Mouse (Mus musculus): ENCODE measurements at regions not wholly inside any gene's neighbourhood (a gene's known extent, or its start where the extent isn't known, plus 50 kb on each side); places are given as distances from the start of the nearest gene placed in this dataset.

DNA sequence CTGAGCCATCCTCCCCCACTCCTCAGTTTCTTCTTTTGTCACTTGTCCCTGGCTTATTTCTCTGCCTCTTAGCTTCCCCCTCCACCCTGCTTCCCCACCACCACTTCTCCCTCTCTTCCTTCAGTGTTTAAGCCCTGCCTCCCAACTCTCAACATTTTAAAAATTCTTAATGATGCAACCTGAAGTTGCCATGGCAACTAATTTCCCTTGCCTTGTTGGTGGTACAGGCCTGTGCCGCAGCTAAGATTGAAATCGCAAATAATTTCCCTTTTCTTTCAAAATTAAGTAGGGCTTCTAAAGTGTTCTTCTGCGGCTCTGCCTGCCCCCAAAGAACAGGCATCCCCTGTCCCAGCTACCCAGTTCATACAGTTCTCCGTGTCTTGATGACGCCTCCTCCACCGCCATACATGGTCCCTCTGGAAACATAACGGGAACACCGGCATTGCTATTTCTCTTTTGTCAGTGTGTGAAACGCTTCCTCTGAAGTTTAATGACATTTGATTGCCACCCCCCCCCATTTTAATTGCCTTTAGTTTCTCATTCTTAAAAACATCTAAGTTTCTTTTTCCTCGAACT is 92.6 kb upstream of the Vrk1 start:
- no peaks in the 10 kb centered on the region for H3K9me3 ChIP-seq (ENCODE audit: control insufficient read depth, low read length)
- no peak overlapping the region for H3K4me3 ChIP-seq (ENCODE audit: control insufficient read depth in 1 of 2, insufficient read depth in 1 of 2, low read depth in 1 of 2, low read length in 2 of 2)
- no peak overlapping the region for H3K27ac ChIP-seq (replicated peaks in 1 of 2; ENCODE audit: control insufficient read depth in 1 of 2, insufficient read depth in 1 of 2, low read depth in 2 of 2, low read length in 2 of 2)
- no peak overlapping the region for H3K9ac ChIP-seq (ENCODE audit: low read length)
- no peaks in the 10 kb centered on the region for H3K36me3 ChIP-seq (ENCODE audit: control insufficient read depth, insufficient read depth, low read length)
- H3K4me1 ChIP-seq (ENCODE audit: control insufficient read depth in 2 of 2, insufficient read depth in 2 of 2, low read length in 2 of 2): no peaks in the 10 kb centered on the region; a peak in 1 of 4 replicates
- WGBS: 91% methylated on average over 10 of the region's 10 CpGs
- H3K27me3 ChIP-seq (ENCODE audit: control insufficient read depth, insufficient read depth, low read length): no peaks in the 10 kb centered on the region
- no peak for ATAC-seq (ENCODE audit: insufficient number of reproducible peaks, insufficient read depth, low FRiP score, low read depth)
- H3K4me2 ChIP-seq (ENCODE audit: low read length): no peak overlapping the region

DNA sequence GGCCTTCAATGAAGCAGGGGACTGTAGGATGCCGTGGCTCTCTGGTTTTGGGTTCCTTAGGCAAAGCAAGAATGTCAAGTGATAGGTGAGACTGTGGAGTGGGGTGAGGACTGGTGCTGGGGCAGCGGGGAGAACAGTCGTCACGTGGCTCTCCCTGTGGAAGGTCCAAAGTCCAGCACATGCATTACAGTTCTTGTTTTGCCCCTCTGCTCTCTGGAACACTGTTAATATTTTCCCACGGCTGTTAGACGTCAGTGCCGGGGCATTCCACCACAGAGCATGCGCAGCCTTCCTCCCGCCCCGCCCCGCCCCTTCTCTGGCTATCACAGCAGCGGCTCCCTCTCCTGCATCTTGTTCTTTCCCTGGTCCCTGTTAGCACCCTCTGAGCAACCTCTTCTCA is 91.3 kb upstream of the Vrk1 start:
- no peaks in the 10 kb centered on the region for H3K4me1 ChIP-seq (ENCODE audit: control insufficient read depth in 2 of 2, insufficient read depth in 2 of 2, low read length in 2 of 2)
- no peak for ATAC-seq (ENCODE audit: insufficient number of reproducible peaks, insufficient read depth, low FRiP score, low read depth)
- H3K4me2 ChIP-seq (ENCODE audit: low read length): no peak overlapping the region
- no peaks in the 10 kb centered on the region for H3K36me3 ChIP-seq (ENCODE audit: control insufficient read depth, insufficient read depth, low read length)
- no peak overlapping the region for H3K9ac ChIP-seq (ENCODE audit: low read length)
- no peaks in the 10 kb centered on the region for H3K27me3 ChIP-seq (ENCODE audit: control insufficient read depth, insufficient read depth, low read length)
- 70% methylated on average over 12 of the region's 12 CpGs for WGBS
- no peaks in the 10 kb centered on the region for H3K9me3 ChIP-seq (ENCODE audit: control insufficient read depth, low read length)
- H3K27ac ChIP-seq (replicated peaks in 1 of 2; ENCODE audit: control insufficient read depth in 1 of 2, insufficient read depth in 1 of 2, low read depth in 2 of 2, low read length in 2 of 2): no peak overlapping the region
- H3K4me3 ChIP-seq (ENCODE audit: control insufficient read depth in 1 of 2, insufficient read depth in 1 of 2, low read depth in 1 of 2, low read length in 2 of 2): no peak overlapping the region

DNA sequence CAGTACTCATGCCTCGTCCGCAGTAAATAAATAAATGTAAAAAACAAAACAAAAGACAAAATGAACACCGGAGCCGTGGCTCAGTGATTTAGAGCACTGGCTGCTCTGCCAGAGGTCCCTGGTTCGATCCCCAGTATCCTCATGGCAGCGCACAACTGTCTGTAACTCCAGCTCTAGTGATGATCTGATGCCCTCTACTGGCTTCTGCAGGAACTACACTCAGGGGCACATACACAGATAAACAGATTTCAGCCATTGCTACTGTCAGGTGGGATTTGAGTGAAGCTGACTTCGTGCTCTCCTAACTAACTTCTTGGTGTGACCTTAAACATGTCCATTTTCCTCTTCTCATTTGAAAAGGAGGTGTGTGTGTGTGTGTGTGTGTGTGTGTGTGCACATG is 82.8 kb upstream of the Vrk1 start:
- H3K27me3 ChIP-seq (ENCODE audit: control insufficient read depth, insufficient read depth, low read length): no peaks in the 10 kb centered on the region
- H3K4me3 ChIP-seq (ENCODE audit: control insufficient read depth in 1 of 2, insufficient read depth in 1 of 2, low read depth in 1 of 2, low read length in 2 of 2): no peak overlapping the region
- WGBS: 91% methylated on average over 7 of the region's 7 CpGs
- H3K4me2 ChIP-seq (ENCODE audit: low read length): no peak overlapping the region
- no peak overlapping the region for H3K27ac ChIP-seq (replicated peaks in 1 of 2; ENCODE audit: control insufficient read depth in 1 of 2, insufficient read depth in 1 of 2, low read depth in 2 of 2, low read length in 2 of 2)
- no peaks in the 10 kb centered on the region for H3K4me1 ChIP-seq (ENCODE audit: control insufficient read depth in 2 of 2, insufficient read depth in 2 of 2, low read length in 2 of 2)
- no peak for ATAC-seq (ENCODE audit: insufficient number of reproducible peaks, insufficient read depth, low FRiP score, low read depth)
- H3K9ac ChIP-seq (ENCODE audit: low read length): no peak overlapping the region
- no peaks in the 10 kb centered on the region for H3K36me3 ChIP-seq (ENCODE audit: control insufficient read depth, insufficient read depth, low read length)
- peaks cover 4% of the 10 kb centered on the region for H3K9me3 ChIP-seq (ENCODE audit: control insufficient read depth, low read length)

- Histone ChIP-seq H3K27me3 (ENCODE audit: control insufficient read depth, insufficient read depth, low read length) (no peaks in the 10 kb centered on the region), H3K4me3 (ENCODE audit: control insufficient read depth in 1 of 2, insufficient read depth in 1 of 2, low read depth in 1 of 2, low read length in 2 of 2) (no peak overlapping the region), H3K4me1 (ENCODE audit: control insufficient read depth in 2 of 2, insufficient read depth in 2 of 2, low read length in 2 of 2) (no peaks in the 10 kb centered on the region), H3K4me2 (ENCODE audit: low read length) (no peak overlapping the region), H3K36me3 (ENCODE audit: control insufficient read depth, insufficient read depth, low read length) (no peaks in the 10 kb centered on the region), H3K9me3 (ENCODE audit: control insufficient read depth, low read length) (peaks cover 8% of the 10 kb centered on the region), H3K9ac (ENCODE audit: low read length) (no peak overlapping the region), H3K27ac (replicated peaks in 1 of 2; ENCODE audit: control insufficient read depth in 1 of 2, insufficient read depth in 1 of 2, low read depth in 2 of 2, low read length in 2 of 2) (no peak overlapping the region)
- no peak for ATAC-seq (ENCODE audit: insufficient number of reproducible peaks, insufficient read depth, low FRiP score, low read depth)
- WGBS: 36% methylated on average over 12 of the region's 12 CpGs
Measured at GRCm38 (mm10) chr12:105929456-105929921, 80.5 kb upstream of the Vrk1 start.

- Histone ChIP-seq H3K4me3 (ENCODE audit: control insufficient read depth in 1 of 2, insufficient read depth in 1 of 2, low read depth in 1 of 2, low read length in 2 of 2) (peak overlapping the region; percentile 23 to 31; a peak in 3 of 4 replicates), H3K4me1 (ENCODE audit: control insufficient read depth in 2 of 2, insufficient read depth in 2 of 2, low read length in 2 of 2) (no peaks in the 10 kb centered on the region; a peak in 1 of 4 replicates), H3K9me3 (ENCODE audit: control insufficient read depth, low read length) (peaks cover 4% of the 10 kb centered on the region; the same call in 1 of the 2 replicates), H3K9ac (ENCODE audit: low read length) (no peak overlapping the region), H3K27ac (replicated peaks in 1 of 2; ENCODE audit: control insufficient read depth in 1 of 2, insufficient read depth in 1 of 2, low read depth in 2 of 2, low read length in 2 of 2) (no peak overlapping the region), H3K27me3 (ENCODE audit: control insufficient read depth, insufficient read depth, low read length) (peaks cover 4% of the 10 kb centered on the region; the same call in 1 of the 2 replicates), H3K4me2 (ENCODE audit: low read length) (peak overlapping the region; percentile 47), H3K36me3 (ENCODE audit: control insufficient read depth, insufficient read depth, low read length) (no peaks in the 10 kb centered on the region)
- ATAC-seq (ENCODE audit: insufficient number of reproducible peaks, insufficient read depth, low FRiP score, low read depth): no peak
- 5% methylated on average over 22 of the region's 22 CpGs for WGBS
Measured at GRCm38 (mm10) chr12:105935441-105935880, 74.6 kb upstream of the Vrk1 start.

DNA sequence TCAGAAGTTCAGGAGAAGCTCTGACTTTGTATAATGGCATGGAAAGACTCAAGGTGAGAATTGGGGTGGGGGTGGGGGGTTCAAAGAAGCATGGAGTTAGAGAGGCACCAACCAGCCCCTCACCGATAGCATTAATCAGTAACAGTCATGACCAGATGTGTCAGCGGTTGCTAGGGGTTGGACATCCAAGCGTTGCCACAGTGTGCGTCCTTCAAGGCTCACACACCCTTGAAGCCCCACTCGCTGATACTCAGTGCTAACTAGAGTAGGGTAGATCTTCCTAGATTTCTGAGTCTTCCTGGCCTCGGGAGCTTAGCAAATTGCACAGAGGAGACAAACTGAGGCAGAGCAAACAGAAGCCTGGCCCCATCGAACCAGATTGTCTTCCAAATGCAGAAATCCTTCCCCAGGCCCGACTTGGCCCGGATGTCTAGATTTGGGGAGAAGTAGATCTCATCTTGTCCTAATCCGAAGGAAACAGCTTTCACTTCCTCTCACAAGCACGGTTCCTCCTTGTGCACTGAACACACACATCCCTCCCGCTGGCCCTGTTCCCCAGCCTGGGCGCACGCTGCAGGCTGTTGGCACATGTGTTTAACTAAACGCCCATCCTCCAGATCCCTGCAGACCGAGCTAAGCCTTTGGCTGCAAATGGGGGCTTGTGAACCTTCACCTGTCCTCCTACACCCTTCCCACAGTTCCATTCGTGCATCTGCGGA is 73.1 kb upstream of the Vrk1 start:
- H3K4me2 ChIP-seq (ENCODE audit: low read length): no peak overlapping the region
- peaks cover 4% of the 10 kb centered on the region; the same call in 1 of the 2 replicates for H3K9me3 ChIP-seq (ENCODE audit: control insufficient read depth, low read length)
- H3K4me3 ChIP-seq (ENCODE audit: control insufficient read depth in 1 of 2, insufficient read depth in 1 of 2, low read depth in 1 of 2, low read length in 2 of 2): no peak overlapping the region
- no peaks in the 10 kb centered on the region for H3K36me3 ChIP-seq (ENCODE audit: control insufficient read depth, insufficient read depth, low read length)
- no peaks in the 10 kb centered on the region; a peak in 1 of 4 replicates for H3K4me1 ChIP-seq (ENCODE audit: control insufficient read depth in 2 of 2, insufficient read depth in 2 of 2, low read length in 2 of 2)
- 73% methylated on average over 18 of the region's 18 CpGs for WGBS
- no peak overlapping the region for H3K9ac ChIP-seq (ENCODE audit: low read length)
- peaks cover 4% of the 10 kb centered on the region; the same call in 1 of the 2 replicates for H3K27me3 ChIP-seq (ENCODE audit: control insufficient read depth, insufficient read depth, low read length)
- no peak overlapping the region for H3K27ac ChIP-seq (replicated peaks in 1 of 2; ENCODE audit: control insufficient read depth in 1 of 2, insufficient read depth in 1 of 2, low read depth in 2 of 2, low read length in 2 of 2)
- no peak for ATAC-seq (ENCODE audit: insufficient number of reproducible peaks, insufficient read depth, low FRiP score, low read depth)

GRCm38 (mm10) chr12:105942136-105943076 is 67.6 kb upstream of the Vrk1 start:
- Histone ChIP-seq H3K4me3 (ENCODE audit: control insufficient read depth in 1 of 2, insufficient read depth in 1 of 2, low read depth in 1 of 2, low read length in 2 of 2) (no peak overlapping the region), H3K27me3 (ENCODE audit: control insufficient read depth, insufficient read depth, low read length) (no peaks in the 10 kb centered on the region)
- 74% methylated on average over 20 of the region's 20 CpGs for WGBS

More at GRCm38 (mm10) chr12:105942136-105943076, 67.6 kb upstream of the Vrk1 start:
- Histone ChIP-seq H3K27ac (replicated peaks in 1 of 2; ENCODE audit: control insufficient read depth in 1 of 2, insufficient read depth in 1 of 2, low read depth in 2 of 2, low read length in 2 of 2) (no peak overlapping the region), H3K36me3 (ENCODE audit: control insufficient read depth, insufficient read depth, low read length) (no peaks in the 10 kb centered on the region), H3K4me2 (ENCODE audit: low read length) (no peak overlapping the region), H3K9me3 (ENCODE audit: control insufficient read depth, low read length) (no peaks in the 10 kb centered on the region), H3K4me1 (ENCODE audit: control insufficient read depth in 2 of 2, insufficient read depth in 2 of 2, low read length in 2 of 2) (no peaks in the 10 kb centered on the region), H3K9ac (ENCODE audit: low read length) (no peak overlapping the region)
- no peak for ATAC-seq (ENCODE audit: insufficient number of reproducible peaks, insufficient read depth, low FRiP score, low read depth)

Measured in heart, embryonic 14.5 days (tissue).